Mouse (Mus musculus) liver, embryonic 18 days (tissue): ENCODE measurements around the gene Harbi1. TPM values are rescaled to one million over a fixed set of nuclear protein-coding genes. Genes with fewer than 3 reads are reported as not detected.

Experiments used
- polyA plus RNA-seq: library from polyadenylated mRNA; depleted of rRNA; stranded (reverse); fragments of >200 nt; gene quantifications from 2 replicates; pipeline ENCODE4 v1.2.3, GENCODE M21; 2012; rRNA removed

The Harbi1 gene
- polyA plus RNA-seq, result 3.8 and 4.7 TPM in 2 replicates

GRCm38 (mm10) chr2:91710272-91711234 is at the start of gene Harbi1, which contains the start of gene Atg13:
Harbi1 (plus strand) TSS chr2:91710852.
Atg13 (minus strand) TSS chr2:91710576.

GRCm38 (mm10) chr2:91729971-91730821 is 19.5 kb downstream of the Harbi1 start, which contains the start of gene Ambra1:
Ambra1 (plus strand) TSS chr2:91730134.

Other genes with a start within 250 kb of the Harbi1 start
- 10.6 and 11.2 TPM in 2 replicates for gene Ckap5, start 184.1 kb upstream of the Harbi1 start, polyA plus RNA-seq
- 1,295 and 1,309 TPM in 2 replicates for gene F2, start 74.4 kb upstream of the Harbi1 start, polyA plus RNA-seq
- gene Zfp408, start 61.1 kb upstream of the Harbi1 start, polyA plus RNA-seq, result 5.1 and 6.7 TPM in 2 replicates
- 23.7 and 24.9 TPM in 2 replicates for gene Arhgap1, start 61.0 kb upstream of the Harbi1 start, polyA plus RNA-seq
- gene Atg13, start 276 bp upstream of the Harbi1 start, polyA plus RNA-seq, result 12.6 and 15.0 TPM in 2 replicates
- gene Ambra1, start 19.3 kb downstream of the Harbi1 start, polyA plus RNA-seq, result 3.7 and 4.3 TPM in 2 replicates
- 0.03 TPM in 1 of 2 replicates, not detected in the other for gene Chrm4, start 216.4 kb downstream of the Harbi1 start, polyA plus RNA-seq
- gene Mdk, start 221.4 kb downstream of the Harbi1 start, polyA plus RNA-seq, result 9.1 and 10.8 TPM in 2 replicates
- gene Gm9821, start 234.9 kb downstream of the Harbi1 start, polyA plus RNA-seq, result 0.02 TPM in 1 of 2 replicates, not detected in the other